Mouse (Mus musculus): ENCODE results near the gene Slc24a2.

- TF ChIP-seq POLR2A (IDR thresholded peaks at IDR 0.05; ENCODE audit: insufficient read depth, low read depth, low read length) (no peak), CTCF (IDR thresholded peaks at IDR 0.05; ENCODE audit: insufficient read depth, low read depth, low read length) (no peak)
Observed at GRCm38 (mm10) chr4:87088713-87089112, 141.6 kb downstream of the Slc24a2 start.
